11 mouse cellular contexts compared by ENCODE assay signal in the genomic region with DNA sequence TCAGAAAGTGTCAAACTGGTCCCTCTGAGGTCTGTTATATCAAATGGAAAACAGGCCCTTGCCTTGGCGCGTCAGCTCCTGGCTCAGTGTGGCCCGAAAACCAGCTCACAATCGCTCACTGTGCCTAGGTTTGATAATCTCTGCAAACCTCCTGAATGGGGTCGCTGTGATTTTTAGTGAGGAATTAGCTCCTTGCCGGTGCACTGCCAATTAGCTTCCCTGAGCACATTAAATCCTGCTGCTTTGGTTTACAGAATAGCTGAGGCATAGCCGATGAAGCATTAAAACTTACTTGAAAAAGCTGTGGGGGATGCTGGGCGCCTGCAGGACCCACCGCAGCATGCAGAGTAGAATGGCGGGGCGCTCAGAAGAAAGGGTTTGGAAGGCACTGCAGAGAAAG. TPM values are rescaled to one million over a fixed set of nuclear protein-coding genes. Genes with fewer than 3 reads are reported as not detected.
DNase-seq lines count a peak whose midpoint lies in the region; ATAC-seq lines count a peak whose summit lies in the region.
"Had no signal": no experiment of that assay in that cellular context is flagged by ENCODE, and none has a peak within 500 bp of the region (broad histone marks: within the 10 kb centered on the region; RNA-seq: fewer than 3 reads in every experiment).

No protein-coding gene starts in this region.

- H3K4me1 ChIP-seq in forebrain, embryonic 10.5 days = peaks cover 84% of the 10 kb centered on the region
- peaks cover 14% of the 10 kb centered on the region; the same call in 1 of the 2 replicates for H3K4me1 ChIP-seq in limb, embryonic 11.5 days (ENCODE audit: control insufficient read depth, insufficient read depth, low read length)
- H3K4me1 ChIP-seq: liver, embryonic 12.5 days had no signal

- peak overlapping the region; percentile 34 for H3K4me3 ChIP-seq in forebrain, embryonic 10.5 days
- no peak overlapping the region for H3K4me3 ChIP-seq in limb, embryonic 11.5 days (ENCODE audit: low read depth, low read length)
- H3K4me3 ChIP-seq: liver, embryonic 12.5 days had no signal

- no peak overlapping the region for H3K9ac ChIP-seq in limb, embryonic 11.5 days (ENCODE audit: low read length)
- H3K9ac ChIP-seq: liver, embryonic 12.5 days had no signal

- no peaks in the 10 kb centered on the region for H3K36me3 ChIP-seq in forebrain, embryonic 10.5 days (replicated peaks)
- H3K36me3 ChIP-seq in limb, embryonic 11.5 days (ENCODE audit: control insufficient read depth, insufficient read depth, low read length) = no peaks in the 10 kb centered on the region
- H3K36me3 ChIP-seq: liver, embryonic 12.5 days had no signal

- ATAC-seq in limb, embryonic 11.5 days (ENCODE audit: insufficient number of reproducible peaks, low FRiP score, low TSS enrichment, low read depth) = peak; percentile 70; the same call in 1 of the 2 replicates
- ATAC-seq: liver, embryonic 12.5 days; Patski had no signal

- H3K9me3 ChIP-seq in forebrain, embryonic 10.5 days = no peaks in the 10 kb centered on the region
- no peaks in the 10 kb centered on the region for H3K9me3 ChIP-seq in limb, embryonic 11.5 days (ENCODE audit: control insufficient read depth, low read length)

- H3K27ac ChIP-seq in forebrain, embryonic 10.5 days = peak overlapping the region; percentile 76
- peak overlapping the region; percentile 68; the same call in 1 of the 2 replicates for H3K27ac ChIP-seq in limb, embryonic 11.5 days (replicated peaks; ENCODE audit: low read depth, low read length)
- H3K27ac ChIP-seq: liver, embryonic 12.5 days had no signal

- DNase-seq in right cerebral cortex, postnatal 36 days (ENCODE audit: low spot score in 2 of 2) = peak; percentile 3 to 20
- DNase-seq in right cerebral cortex, postnatal 25 days = no peak
- peak; percentile 75 for DNase-seq in forebrain, embryonic 10.5 days (ENCODE audit: extremely low spot score, low spot score)
- DNase-seq in limb, embryonic 11.5 days (ENCODE audit: low spot score) = peak; percentile 69
- no peak for DNase-seq in spleen, adult 18-20 months
- no peak for DNase-seq in left cerebral cortex, postnatal 4 days
- no peak for DNase-seq in ovary, postnatal 10 days (ENCODE audit: low spot score)

- H3K4me2 ChIP-seq in limb, embryonic 11.5 days (ENCODE audit: low read depth, severe bottlenecking) = peak overlapping the region; percentile 20; the same call in 1 of the 2 replicates
- H3K4me2 ChIP-seq: liver, embryonic 12.5 days had no signal

- under 1% methylated on average over 11 of the region's 11 CpGs for WGBS in forebrain, embryonic 10.5 days
- WGBS in limb, embryonic 11.5 days = 8% methylated on average over 11 of the region's 11 CpGs

- intact Hi-C loops in left cerebral cortex, postnatal 4 days (cut with DNase I) = no loop called here

- peaks cover 97% of the 10 kb centered on the region for H3K27me3 ChIP-seq in forebrain, embryonic 10.5 days (ENCODE audit: poor library complexity, severe bottlenecking)
- no peaks in the 10 kb centered on the region for H3K27me3 ChIP-seq in limb, embryonic 11.5 days (ENCODE audit: control insufficient read depth, insufficient read depth, low read length)

RNA-seq across cellular contexts. Expression of a gene that starts 15.4 kb away (rescaled TPM):
- polyA plus RNA-seq in forebrain, embryonic 10.5 days (2016; fragmentation: Nextera tagmentation; extraction: Ambion mirVana) = 0.25 and 0.67 TPM in 2 replicates
- 1.1 and 1.2 TPM in 2 replicates for polyA plus RNA-seq in limb, embryonic 11.5 days (2014; fragmentation: Nextera tagmentation; extraction: Ambion mirVana)
- total RNA-seq in left cerebral cortex, postnatal 4 days (2021) = 1 to 10 TPM; 6.6 to 6.8 TPM
- polyA plus RNA-seq: intestine, embryonic 14.5 days; liver, embryonic 12.5 days; Patski; stomach, embryonic 14.5 days had no signal

Comparison
In these comparisons a context has a peak if more than half of its experiments do, and no peak if none do; other contexts are left out.
1. DNase-seq: peak in right cerebral cortex, postnatal 36 days (2 of 2), forebrain, embryonic 10.5 days (single experiment) and limb, embryonic 11.5 days (single experiment); none in right cerebral cortex, postnatal 25 days (single experiment), spleen, adult 18-20 months (0 of 2), left cerebral cortex, postnatal 4 days (single experiment) and ovary, postnatal 10 days (single experiment).